Mouse (Mus musculus) right cerebral cortex, postnatal 4 days (tissue): ENCODE results near the gene Tekt3.

Experiments used
- DNase-seq: peaks from one replicate; pipeline ENCODE4 v3.0.0-alpha.2; 2022

The Tekt3 gene

DNA sequence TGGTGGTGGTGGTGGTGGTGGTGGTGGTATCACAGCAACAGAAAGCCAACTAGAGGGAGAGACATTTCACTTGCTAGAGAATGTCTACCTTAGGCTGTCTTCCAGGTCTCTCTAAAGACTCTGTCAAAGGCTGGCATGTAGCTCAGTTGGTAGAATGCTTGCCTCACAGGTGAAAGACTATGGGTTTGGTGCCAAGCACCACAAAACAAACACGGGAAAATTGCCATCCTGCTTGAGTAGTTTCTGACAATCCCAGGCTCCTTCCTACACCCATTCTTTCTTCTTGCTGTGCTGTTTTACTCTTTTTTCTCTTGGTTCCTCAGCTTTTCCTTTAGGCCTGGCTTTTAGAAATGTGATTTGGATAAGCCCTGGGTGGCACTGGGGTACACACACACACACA is 5.1 kb downstream of the Tekt3 start:
- DNase-seq: no peak

DNA sequence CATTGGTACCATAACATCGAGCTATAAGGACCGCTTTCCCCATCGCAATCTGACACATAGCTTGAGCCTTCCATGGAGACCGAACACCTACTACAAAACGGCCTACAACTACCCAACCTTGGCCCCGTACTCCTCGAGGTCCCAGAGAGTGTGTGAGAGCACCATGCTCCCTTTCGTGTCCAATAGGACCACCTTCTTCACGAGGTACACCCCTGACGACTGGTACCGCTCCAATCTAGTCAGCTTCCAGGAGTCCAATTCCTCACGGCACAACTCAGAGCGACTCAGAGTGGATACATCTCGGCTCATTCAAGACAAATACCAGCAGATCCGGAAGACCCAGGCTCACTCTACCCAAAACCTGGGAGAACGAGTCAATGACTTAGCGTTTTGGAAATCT is 8.6 kb downstream of the Tekt3 start:
- DNase-seq: no peak

GRCm38 (mm10) chr11:63084536-63084935 is 23.1 kb downstream of the Tekt3 start:
- no peak for DNase-seq

GRCm38 (mm10) chr11:63088672-63089071 is 27.2 kb downstream of the Tekt3 start:
- no peak for DNase-seq

GRCm38 (mm10) chr11:63090210-63090609 is 28.8 kb downstream of the Tekt3 start:
- DNase-seq: no peak

DNA sequence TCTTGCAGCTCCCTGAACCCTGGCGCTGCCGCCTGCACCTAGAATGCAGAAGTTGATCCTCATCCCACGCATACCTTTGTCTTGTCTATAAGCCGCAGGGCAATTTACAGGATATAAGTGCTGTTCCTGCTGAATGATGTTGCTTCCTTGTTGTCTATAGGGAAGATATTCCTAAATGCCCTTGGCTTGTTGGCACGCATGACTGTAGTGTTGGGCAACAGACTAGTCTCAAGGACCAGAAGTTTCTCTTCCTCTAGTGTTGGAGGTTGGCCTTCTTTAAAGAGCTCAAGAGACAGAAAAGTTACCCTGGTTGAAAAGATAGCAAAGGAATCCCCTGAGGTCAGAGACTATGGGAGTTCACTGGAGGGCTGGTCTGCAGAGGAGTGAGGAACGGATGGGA is 29.5 kb downstream of the Tekt3 start:
- DNase-seq: no peak

GRCm38 (mm10) chr11:63092271-63092670 is 30.8 kb downstream of the Tekt3 start:
- DNase-seq: no peak

DNA sequence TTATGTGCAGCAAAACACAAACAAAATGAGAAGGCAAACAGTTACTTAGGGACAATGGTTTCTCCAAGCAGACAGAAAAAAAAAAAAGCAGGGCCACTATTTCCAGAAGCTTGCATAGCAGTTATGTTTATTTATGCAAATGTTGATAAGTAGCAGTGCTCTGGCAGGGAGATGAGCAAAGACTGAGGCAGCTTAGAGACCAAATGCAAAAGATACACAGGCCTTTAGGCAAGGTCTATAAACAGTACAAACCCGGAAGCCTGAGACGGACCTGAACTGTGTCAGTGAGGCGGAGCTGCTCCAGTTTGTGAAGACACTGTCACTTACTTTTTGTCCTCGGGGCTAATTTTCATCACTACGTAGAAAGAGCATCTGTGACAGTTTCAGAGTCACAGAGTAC is 32.1 kb downstream of the Tekt3 start:
- no peak for DNase-seq

GRCm38 (mm10) chr11:63094496-63094895 is 33.0 kb downstream of the Tekt3 start:
- DNase-seq: no peak

GRCm38 (mm10) chr11:63098016-63098415 is 36.6 kb downstream of the Tekt3 start:
- DNase-seq: no peak

GRCm38 (mm10) chr11:63099390-63099789 is 37.9 kb downstream of the Tekt3 start:
- no peak for DNase-seq

DNA sequence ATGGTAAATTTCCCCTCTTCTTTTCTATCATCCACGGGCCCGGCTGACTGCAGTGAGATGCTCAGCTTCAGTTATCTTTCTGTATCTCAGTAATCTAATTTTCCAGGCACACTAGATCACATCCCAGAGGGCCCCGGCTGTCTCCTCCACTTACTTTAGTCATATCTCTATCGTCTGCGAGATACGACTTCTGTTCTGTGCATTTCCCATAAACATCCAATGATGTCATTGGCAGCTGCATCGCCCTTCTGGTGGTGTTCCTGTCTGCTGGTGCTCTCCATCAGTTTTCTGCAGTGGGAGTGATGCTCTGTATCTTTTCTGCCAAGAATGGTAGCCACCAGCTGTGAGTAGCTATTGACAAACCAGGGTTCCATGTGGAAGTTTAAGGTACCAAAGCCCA is 41.8 kb downstream of the Tekt3 start:
- no peak for DNase-seq

GRCm38 (mm10) chr11:63104026-63104425 is 42.6 kb downstream of the Tekt3 start:
- no peak for DNase-seq

DNA sequence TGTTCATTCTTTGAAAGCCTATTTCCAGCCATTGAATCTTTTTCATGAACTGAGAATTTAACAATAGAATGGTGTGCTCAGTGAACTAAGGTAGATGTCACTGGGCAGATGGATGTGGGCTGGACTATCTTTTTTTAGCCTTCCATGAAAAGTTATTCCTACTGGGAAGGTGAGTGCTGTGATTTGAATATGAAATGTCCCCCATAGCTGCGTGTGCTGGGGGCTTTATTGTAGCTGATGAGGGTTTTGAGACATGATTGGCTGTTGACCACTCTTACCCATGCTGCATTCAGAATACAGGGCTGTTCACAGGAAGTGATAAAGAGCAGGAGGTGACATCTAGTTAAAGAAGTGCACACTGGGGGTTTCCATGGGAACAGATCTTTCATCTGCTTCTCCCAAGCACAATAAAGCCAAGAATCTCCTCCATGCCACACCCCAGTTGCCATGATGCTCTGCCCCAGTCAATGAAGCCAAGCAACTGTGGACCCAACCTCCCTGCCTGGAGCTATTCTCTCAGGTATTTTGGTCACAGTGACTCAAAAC is 47.8 kb downstream of the Tekt3 start:
- no peak for DNase-seq

DNA sequence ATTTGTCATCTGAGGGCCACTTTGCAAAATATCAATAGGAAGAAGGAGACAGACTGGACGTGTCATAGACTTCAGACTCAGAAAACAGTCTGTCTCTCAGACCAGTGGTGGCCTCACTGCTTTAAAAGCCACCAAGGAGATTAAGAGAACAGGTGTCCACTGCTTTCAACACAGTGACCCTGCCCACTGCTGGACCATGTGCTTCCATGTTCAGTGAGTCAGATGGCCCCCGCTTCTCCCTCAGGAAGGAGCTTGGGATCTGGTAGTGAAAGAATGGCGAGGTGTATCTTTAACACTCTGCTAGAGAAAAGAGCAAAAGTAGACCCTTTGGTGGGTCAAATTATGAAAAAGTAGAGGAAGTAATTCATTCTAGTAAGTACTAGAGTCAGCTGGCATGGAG is 48.9 kb downstream of the Tekt3 start:
- no peak for DNase-seq

DNA sequence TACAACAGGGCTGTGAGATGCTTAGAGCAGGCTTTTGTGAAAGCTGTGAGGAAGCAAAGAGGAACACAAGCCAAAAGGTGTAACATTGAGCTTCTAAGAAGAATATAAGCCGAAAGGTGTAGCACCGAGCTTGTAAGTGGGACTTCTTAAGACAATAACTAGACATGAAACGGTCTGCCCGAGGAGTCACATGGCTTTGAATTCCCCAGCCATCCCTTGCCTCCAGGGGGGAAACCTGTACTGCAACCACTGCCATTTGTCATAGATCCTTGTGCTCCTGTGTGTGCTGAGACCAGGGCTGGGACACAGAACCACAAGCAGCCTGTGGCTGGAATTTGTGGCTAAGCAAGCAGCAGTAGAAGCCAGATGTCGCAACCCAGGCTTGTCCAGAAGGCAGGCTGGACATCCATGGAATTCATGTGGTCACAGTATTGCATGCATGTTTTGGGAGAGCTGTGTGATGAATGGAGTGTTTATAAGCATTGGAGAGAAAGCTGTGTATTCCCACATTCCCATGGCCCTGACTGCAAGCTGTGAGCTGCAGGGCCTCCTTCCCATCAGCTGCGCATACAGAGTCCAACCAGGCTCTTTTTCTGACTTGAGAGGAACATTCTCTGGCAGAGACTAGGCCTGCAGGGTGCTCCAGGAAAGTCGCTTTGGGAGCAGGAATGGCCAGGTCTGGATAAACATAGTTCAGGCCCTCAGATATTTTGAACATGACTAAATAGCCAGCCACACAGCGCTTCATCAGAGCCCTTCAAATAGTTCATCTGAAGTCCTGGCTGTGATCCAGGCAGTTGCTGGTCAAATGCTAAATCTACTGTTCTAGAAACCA is 53.6 kb downstream of the Tekt3 start:
- no peak for DNase-seq

- DNase-seq: no peak
Observed at GRCm38 (mm10) chr11:63116652-63117051, 55.2 kb downstream of the Tekt3 start.

- no peak for DNase-seq
Observed at GRCm38 (mm10) chr11:63117266-63117665, 55.8 kb downstream of the Tekt3 start.

DNA sequence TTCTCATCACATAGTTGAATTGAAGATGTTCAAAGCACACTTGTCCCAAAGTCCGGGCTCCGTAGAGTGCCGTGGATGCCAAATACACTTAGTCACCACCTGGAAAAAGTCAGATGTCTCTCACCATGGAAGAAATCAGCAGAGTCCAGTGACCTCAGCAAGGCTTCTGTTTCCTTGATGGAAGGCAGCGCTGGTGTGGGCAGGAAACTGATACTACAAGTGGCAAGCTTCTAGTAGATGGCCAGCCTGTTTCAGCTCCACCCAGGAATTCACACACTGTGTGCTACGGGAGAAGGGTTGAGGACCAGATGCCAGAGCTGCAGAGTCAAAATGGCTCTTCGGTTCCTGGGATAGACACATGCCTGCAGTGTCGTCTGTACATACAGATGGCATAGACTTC is 58.3 kb downstream of the Tekt3 start:
- no peak for DNase-seq

DNA sequence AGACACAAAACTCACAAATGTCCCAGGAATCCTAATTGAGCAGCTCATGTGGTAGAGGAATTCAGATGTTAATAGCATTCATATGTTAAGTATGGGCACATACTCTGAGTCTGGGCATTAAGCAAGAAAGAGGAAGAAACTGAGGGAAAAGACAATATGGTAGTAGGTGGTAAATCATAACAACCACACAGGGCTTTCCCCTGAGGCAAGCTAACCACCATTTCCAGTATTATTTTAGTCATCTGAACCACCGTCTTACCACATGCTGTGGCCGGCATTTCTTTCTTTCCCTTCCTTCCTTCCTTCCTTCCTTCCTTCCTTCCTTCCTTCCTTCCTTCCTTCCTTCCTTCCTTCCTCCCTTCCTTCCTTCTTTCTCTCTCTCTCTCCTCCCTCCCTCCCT is 60.8 kb downstream of the Tekt3 start:
- DNase-seq: no peak

- DNase-seq: no peak
Observed at GRCm38 (mm10) chr11:63122776-63123350, 61.4 kb downstream of the Tekt3 start.

DNA sequence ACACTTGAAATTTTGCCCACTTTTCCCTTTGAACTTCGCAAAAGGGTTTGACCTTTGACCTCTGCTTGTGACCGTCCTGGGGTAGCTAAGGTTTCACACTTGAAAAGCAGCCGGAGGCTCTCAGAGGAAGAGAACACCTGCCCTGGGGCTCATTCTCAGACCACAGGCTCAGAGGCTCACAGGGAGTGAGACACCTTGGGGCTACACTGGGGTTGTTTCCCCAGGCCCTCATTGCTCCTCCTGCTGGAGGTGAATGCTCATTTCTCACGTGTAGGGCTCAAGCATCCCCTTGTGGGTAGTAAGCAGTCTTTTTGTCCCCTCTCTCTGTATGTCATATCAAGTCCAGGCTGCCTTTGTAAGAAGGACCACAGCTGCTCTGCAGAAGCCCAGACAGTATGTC is 62.9 kb downstream of the Tekt3 start:
- no peak for DNase-seq

GRCm38 (mm10) chr11:63125832-63126456 is 64.5 kb downstream of the Tekt3 start:
- no peak for DNase-seq

GRCm38 (mm10) chr11:63126976-63127375 is 65.5 kb downstream of the Tekt3 start:
- DNase-seq: no peak
